Mouse (Mus musculus) T-helper 2 cell (primary cell): ENCODE measurements around the gene Rorb.

Source experiments
- in situ Hi-C: fragments of 300-600 bp; cut with MboI, MseI; formaldehyde crosslinking; loops from one replicate; pipeline ENCODE4 v1.15.1; 2025; ENCODE audit warnings: high pct_unique_total_duplicates

Gene Rorb

DNA sequence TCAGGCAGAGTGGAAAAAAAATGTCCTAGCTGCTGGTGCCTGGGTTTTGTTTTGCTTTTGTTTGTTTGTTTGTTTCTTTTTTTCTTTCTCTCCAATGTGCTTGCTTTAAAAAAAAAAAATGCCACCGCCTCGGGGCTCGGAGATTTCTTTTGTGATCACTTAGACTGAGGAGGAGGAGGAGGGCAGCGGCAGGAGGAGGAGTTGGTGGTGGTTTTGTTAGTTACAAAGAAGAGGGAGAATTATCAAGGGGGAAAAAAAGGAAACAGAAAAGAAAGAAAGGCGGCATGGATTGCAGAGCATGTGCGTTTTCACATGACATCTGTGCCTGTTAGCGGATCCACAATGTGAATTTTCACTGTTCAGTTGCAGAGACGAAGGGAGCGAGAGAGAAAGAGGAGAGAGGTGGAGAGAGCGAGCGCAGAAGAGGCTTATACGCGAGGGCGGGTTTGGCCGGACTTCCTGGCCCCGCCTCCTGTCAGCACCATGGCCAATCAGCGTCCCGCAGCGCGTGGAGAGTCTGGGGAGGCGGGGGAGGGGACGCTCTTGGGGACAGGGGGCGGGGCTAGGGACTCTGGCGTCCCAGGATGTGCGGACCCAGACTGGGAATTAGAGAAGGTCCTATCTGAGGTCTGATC lies at the start of gene Rorb:
Rorb (minus strand) TSS at position 404 of the 635 bp plus-strand sequence.
- in situ Hi-C loops, result no loop called here

DNA sequence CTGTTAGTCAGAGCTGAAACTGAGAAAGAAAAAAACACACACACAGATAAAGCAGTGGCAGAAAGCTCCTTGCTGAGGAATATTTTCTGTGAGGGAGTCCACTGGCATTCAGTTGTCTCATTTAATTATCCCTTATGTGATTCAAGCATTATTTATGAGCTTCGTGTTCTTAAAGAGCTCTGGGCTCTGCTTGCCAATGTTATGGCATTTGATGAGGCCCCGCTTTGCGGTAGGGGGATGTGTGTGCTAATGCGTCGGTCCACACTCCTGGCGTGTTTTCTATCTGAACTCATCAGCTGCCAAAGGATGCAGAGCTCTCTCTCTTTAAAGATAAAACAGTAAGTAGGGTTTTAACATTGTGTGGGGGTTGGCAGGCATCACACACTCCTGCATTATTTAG lies 37.9 kb upstream of the Rorb start:
- in situ Hi-C loops, result no loop called here

GRCm38 (mm10) chr19:19144447-19144846 lies 33.5 kb upstream of the Rorb start:
- in situ Hi-C loops, result no loop called here

GRCm38 (mm10) chr19:19136856-19137255 lies 25.9 kb upstream of the Rorb start:
- in situ Hi-C loops, result no loop called here

DNA sequence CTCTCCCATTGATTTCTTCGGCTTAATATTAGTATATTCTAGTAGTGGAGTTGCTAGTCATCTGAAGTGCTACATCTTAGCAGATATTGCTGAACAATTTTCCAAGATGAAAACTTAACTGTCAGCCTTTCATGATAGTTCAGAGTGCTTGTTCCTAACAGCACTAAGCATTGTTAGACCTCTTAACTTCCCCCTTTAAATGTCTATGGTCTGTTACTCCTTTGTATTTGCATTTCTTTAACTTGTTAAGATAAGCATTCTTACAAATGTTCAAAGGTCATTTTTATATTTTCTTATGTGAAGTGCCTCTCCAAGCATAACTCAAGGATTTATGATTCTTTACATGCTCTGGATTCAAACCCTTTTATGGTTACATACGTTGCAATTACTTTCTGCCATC lies 24.8 kb upstream of the Rorb start:
- in situ Hi-C loops, result no loop called here

- in situ Hi-C loops, result no loop called here
Observed at GRCm38 (mm10) chr19:19122324-19122723, 11.3 kb upstream of the Rorb start.

DNA sequence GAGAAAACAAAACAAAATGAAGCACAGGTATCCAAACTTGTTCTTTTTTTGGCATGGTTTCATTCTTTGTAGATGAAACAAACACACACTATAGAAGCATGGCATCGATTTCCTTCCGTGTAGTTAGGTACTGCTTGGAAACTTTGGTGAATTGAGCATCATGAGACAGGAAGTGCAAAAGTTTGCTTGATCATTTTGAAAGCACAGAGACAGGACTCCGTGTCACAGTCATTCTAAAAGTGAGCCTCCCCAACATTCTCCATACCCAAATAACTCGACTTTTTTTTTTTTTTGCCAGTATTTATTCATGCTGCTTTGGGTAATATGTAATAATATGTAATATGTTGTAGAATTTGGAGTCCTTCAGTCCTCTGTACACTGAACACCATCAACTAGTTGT lies 1.2 kb upstream of the Rorb start:
- in situ Hi-C loops, result no loop called here

DNA sequence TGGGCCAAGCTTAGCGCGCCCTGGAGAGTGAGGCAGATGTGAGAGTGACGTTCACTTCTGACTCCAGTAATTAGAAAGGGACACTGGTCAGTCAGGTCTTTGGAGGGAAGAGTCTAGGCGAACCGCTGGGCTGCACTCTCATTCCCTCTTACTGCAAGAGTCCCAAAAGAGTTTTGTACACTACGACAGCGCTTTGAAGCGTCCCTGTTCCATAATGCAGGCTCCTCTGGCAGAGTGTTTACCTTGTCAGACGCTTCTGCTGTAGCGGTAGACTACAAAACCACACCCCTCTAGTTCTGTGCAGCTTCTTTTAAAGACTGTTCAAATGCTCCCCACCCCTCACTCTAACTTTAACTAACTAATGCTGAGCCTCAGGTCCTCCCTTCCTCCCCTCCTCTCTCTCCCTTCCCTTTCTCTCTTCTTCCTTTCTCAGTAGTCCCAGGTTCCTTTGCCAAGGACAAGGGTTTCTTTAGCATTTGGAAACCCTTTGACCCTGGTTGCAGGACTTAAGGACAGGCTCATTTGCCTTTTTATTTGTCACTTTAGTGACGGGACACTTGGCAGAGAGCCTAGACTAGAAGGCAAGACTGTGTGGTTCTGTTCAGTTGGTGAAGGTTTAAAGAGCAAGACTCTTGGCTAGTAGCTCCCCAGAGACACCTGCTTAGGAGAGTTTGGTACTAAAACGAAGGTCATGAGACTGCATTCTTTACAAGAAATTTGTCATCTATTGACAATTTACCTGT lies 603 bp upstream of the Rorb start:
- in situ Hi-C loops, result no loop called here

- in situ Hi-C loops, result no loop called here
Observed at GRCm38 (mm10) chr19:19110011-19110768, 806 bp downstream of the Rorb start.

DNA sequence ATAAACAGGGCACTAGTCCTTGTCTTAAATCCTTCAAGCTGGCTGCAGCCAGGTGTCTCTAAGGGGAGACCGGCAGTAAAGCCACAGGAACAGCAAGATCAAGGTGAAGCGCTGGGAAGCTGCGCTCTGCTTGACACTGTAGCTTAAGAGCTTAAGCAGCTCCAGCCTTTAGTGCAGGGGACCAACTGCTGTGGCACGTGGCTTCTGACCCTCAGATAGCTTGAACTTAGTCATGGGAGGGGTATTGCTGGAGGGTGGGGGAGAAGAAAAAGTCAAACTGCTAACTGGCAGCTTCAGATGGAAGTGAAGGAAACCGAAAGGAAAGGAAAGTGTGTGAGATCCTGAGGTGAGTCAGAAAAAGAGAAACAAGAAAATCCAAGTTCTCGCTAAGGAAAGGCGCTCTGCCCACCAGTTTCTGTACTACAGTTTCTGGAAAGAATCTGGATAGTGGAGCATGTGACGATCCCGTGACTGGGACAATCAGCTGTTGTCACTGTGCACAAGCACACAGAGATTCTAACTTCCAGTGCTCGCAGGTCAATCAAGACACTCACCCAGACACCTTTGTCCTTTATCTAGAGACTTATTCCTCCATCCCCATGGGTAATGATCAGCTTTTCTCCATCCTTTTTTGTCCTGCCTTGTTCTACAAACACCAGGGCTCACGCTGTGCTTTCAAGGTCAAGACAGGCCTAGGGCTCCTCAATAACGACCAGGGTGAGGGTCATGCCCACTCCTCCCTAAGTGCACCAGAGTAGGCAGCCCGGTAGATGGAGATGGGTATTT lies 2.2 kb downstream of the Rorb start:
- in situ Hi-C loops, result no loop called here

DNA sequence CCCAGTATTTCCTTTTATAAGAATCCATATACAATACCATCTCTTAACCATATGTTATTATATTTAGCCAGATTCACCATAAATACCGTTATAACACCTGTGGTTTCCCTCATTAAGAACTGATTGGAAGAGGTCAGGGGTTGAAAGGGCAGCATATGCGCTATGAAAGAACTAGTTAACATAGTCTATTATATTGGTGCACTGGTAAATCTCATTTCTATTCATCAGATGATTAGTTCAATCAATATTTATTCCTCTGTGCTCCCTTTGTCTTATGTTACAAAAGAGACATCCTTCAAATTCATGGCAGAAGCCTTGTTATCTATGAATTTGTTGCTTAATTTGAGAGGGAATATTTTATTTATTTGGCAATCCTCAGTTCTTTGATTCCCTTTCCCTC lies 6.4 kb downstream of the Rorb start:
- in situ Hi-C loops, result no loop called here

DNA sequence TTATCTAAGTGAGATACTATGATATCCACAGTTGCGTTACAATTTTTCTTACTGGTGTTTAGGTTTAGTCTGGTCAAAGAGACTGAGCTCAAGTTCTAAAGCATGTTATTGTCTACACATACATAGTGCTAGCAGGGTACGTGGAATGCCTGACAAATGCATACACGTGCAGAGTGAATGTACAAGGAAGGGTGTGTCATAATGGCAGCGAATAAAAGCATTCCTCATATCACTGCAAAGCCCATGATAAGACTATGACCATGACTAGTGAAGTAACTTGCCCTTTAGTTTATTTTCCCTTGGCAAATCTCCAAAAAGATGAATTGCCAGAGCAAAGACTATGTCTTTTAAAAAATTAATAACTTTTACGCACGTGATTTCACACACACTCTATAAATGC lies 13.8 kb downstream of the Rorb start:
- in situ Hi-C loops, result no loop called here

DNA sequence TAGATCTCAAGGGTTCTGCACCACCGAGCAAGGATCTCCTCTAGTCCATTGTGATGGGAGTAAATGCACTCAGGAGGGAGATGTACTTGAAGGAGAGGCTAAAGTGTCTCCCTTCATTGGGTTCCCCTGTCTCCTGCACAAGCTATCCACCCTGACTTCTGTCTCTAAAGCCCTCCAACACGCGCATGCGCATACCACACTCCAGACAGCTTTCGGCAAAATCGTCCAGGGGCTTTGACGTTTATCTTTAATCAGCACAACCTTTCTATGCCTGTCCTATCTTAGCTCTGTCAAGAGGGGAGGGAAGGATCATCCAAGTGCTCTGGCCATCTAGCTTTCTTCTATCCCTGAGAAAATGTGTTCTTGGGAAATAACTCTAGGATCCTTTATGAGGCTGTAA lies 21.6 kb downstream of the Rorb start:
- in situ Hi-C loops, result no loop called here

DNA sequence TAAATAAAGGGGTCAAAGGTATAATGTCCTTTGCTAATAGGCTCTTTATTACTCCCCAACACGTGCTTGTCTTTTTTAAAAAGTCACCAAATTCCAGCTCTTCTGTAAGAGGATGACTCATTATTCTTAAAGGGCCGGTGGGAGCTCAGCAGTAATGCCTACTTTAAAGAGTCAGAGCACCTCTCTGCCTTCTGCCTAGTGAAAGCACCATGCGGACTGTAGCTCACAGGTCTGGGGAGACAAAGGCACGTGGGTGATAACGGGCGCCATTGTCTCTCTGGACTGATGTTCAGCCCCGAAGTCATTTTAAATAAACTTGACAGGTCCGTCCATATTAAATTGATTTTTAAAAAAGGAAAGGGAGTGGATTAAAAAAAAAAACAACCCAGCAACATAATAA lies 33.1 kb downstream of the Rorb start:
- in situ Hi-C loops, result no loop called here

GRCm38 (mm10) chr19:19074756-19075155 lies 36.2 kb downstream of the Rorb start:
- in situ Hi-C loops, result no loop called here

DNA sequence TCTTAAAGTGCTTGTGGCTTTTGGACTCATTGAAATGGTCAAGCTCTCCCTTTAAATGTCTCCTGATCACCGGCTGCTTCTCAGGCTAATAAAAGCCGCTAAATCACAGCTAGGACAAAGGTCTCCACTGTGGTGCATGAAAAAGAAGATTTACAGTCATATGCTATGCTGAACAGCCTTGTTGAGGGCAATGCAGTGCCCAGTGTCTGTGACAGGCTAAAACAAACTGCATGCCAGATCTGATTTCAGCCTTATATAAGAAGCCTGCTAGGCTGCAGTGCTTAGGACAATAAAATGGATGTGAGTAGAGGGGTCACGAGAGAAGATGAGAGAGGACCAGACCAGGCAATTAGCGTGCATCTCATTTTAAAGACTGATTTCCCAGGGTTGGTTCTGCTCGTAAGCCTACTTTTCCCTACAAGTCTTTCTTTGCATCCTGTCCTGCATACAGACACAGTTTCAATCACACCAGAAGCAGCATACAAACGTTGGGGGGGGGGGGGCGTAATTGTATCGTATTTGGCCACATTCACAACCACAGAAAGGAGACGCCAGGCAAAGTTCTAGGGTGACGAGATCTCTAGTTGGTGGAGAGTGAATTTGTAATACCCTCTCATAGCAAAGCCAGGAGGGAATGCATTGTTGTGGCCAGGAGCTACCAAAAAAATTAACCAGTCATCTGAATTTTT lies 52.1 kb downstream of the Rorb start:
- in situ Hi-C loops, result no loop called here

GRCm38 (mm10) chr19:19058201-19058600 lies 52.8 kb downstream of the Rorb start:
- in situ Hi-C loops, result no loop called here

DNA sequence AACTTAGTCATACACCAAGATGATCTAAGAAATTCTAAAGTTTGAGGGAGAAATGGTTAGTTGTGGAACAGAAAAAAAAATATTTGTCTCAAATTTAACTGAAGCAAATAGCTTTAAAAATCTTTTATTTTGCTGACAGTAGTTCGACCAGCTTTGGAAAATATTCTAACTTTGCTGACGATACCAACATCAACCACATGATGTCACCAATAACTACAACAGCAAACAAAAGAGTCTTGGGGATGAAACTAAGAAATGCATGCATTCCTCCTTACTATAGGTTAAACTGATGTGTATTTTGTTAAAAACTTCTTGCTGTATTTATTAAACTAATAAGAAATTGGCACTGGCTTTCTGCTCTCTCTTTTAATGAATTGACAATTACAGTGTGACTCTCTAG lies 67.9 kb downstream of the Rorb start:
- in situ Hi-C loops, result no loop called here

GRCm38 (mm10) chr19:19040800-19041199 lies 70.2 kb downstream of the Rorb start:
- in situ Hi-C loops, result no loop called here

DNA sequence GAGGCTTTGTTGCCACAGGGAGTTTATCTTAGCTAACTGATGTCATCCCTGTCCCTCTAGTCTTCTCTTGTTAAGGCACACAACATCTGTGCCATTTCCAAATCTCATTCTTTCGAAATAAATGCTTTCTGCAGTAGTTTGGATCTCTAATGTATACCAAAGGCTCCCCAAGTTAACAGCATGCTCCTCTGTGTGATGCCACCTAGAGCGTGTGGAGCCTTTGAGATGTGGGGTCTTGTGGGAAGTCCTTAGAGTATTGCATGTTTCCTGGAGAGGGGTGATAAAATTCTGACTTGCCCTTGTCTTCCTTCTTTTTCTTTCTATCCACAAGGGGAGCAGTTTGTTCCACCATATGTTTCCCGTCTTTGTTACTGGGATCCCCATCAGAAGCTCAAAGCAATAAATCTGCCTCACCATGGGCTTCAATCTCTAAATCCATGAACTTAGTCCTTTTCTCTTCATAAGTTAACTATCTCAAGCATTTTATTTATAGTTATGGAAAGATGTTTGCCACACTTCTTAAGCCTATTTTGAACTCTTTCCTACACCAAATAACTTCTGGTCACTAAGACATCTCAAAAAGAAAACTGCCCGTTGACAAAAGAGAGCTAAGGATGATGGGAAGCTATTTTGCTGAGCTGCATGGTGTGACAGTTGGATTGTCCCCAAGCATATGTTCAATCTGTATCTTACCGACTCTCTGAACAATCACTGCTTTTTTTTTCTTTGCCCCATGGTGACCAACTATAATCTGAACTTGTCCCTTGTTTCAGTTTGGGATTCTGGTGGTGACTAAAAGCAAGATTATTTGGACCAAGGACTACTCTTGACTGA lies 76.3 kb downstream of the Rorb start:
- in situ Hi-C loops, result no loop called here

DNA sequence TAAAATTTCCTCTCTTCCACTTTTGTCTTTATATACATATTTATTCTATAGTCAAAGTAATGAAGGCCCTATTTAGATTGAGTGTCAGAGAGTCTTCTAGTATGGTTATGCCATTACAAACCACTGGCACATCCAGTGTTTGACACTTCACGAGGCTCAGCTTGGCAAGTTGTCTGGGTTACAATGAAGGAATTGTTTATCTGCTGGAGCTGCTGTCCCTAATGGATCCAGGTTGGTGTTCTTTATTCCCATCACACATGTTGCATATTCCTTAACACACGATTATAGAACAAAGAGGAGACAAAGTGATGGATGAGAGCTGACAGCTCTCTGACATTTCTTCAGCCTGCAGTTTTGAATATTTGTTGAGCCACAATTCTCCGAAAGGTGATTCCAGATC lies 77.0 kb downstream of the Rorb start:
- in situ Hi-C loops, result no loop called here
